Mouse (Mus musculus): ENCODE measurements around the gene Pomgnt1.

Pomgnt1 gene

DNA sequence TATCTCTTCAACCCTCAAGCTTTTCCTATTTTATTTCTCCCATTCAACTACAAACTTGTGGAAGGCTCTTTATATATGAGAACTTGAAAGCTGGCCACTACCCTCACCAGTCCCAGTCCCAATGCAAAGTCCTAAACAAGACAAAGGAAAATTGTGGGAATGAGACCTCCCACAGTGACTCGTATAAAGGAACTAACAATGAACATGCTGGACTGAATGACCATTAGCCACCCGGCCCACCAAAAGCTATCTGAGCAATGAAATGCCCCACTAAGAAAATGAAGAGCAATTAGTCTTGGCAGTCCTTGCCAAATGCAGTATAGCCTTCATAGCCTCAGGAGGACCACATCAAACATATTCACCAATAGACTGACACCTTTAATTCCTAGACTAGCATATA, 12.2 kb upstream of the Pomgnt1 start:
- no peak for DNase-seq (ENCODE audit: low read depth, low spot score)
- Histone ChIP-seq H3K36me3 (ENCODE audit: control insufficient read depth, insufficient read depth, low read length, poor library complexity, severe bottlenecking) (no peaks in the 10 kb centered on the region), H3K27me3 (ENCODE audit: control insufficient read depth, insufficient read depth, low read length, poor library complexity, severe bottlenecking) (no peaks in the 10 kb centered on the region)

- H3K27me3 ChIP-seq (ENCODE audit: control insufficient read depth, insufficient read depth, low read length, poor library complexity, severe bottlenecking) = no peaks in the 10 kb centered on the region
- H3K36me3 ChIP-seq (ENCODE audit: control insufficient read depth, insufficient read depth, low read length, poor library complexity, severe bottlenecking) = no peaks in the 10 kb centered on the region; the same call in 1 of the 2 replicates
- DNase-seq (ENCODE audit: low read depth, low spot score) = peak; percentile 12
Observed at GRCm38 (mm10) chr4:116122762-116123161, 878 bp upstream of the Pomgnt1 start.

- H3K27me3 ChIP-seq (ENCODE audit: control insufficient read depth, insufficient read depth, low read length, poor library complexity, severe bottlenecking) = no peaks in the 10 kb centered on the region
- no peaks in the 10 kb centered on the region; the same call in 1 of the 2 replicates for H3K36me3 ChIP-seq (ENCODE audit: control insufficient read depth, insufficient read depth, low read length, poor library complexity, severe bottlenecking)
- DNase-seq (ENCODE audit: low read depth, low spot score) = no peak
Observed at GRCm38 (mm10) chr4:116125803-116126386, 2.3 kb downstream of the Pomgnt1 start.

DNA sequence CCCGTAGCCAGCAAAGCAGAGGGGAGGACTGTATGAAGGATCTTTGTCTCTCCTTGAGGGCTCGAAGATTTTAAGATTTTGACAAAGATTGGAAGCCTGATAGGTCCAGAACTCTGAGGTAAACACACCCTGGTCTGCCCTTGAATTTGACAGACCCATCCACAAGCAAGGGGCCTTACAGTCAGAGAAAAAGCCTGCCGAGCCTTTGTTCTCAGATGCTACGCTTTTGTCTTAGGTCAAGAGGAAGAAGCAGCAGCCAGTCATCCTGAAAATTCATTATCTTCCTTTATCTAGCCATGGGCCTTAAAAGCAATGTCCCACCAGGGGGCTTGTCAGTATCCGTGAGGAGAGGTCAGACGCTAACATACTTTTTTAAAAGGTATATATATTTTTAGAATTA, 4.3 kb downstream of the Pomgnt1 start:
- no peaks in the 10 kb centered on the region for H3K27me3 ChIP-seq (ENCODE audit: control insufficient read depth, insufficient read depth, low read length, poor library complexity, severe bottlenecking)
- DNase-seq (ENCODE audit: low read depth, low spot score) = no peak
- H3K36me3 ChIP-seq (ENCODE audit: control insufficient read depth, insufficient read depth, low read length, poor library complexity, severe bottlenecking) = no peaks in the 10 kb centered on the region; the same call in 1 of the 2 replicates

DNA sequence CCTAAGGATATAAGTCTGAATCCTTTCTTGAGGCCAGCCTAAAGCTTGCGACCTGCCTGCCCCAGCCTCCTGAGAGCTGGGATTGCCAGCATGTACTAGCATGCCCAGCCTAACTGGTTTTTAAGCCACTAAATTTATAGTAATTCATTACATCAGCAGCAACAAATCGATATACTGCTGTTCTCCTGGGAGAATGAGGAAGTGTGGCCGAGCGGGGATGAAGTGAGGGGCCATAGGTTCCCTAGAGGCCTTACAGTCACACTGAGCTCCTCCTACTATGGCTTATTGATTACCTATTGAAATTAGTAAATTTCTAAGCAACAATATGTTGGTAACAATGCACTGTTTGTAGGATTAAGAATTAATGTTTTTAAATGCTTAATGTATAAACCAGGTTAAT, 9.5 kb downstream of the Pomgnt1 start:
- Histone ChIP-seq H3K27me3 (ENCODE audit: control insufficient read depth, insufficient read depth, low read length, poor library complexity, severe bottlenecking) (no peaks in the 10 kb centered on the region), H3K36me3 (ENCODE audit: control insufficient read depth, insufficient read depth, low read length, poor library complexity, severe bottlenecking) (no peaks in the 10 kb centered on the region)
- DNase-seq (ENCODE audit: low read depth, low spot score) = no peak

DNA sequence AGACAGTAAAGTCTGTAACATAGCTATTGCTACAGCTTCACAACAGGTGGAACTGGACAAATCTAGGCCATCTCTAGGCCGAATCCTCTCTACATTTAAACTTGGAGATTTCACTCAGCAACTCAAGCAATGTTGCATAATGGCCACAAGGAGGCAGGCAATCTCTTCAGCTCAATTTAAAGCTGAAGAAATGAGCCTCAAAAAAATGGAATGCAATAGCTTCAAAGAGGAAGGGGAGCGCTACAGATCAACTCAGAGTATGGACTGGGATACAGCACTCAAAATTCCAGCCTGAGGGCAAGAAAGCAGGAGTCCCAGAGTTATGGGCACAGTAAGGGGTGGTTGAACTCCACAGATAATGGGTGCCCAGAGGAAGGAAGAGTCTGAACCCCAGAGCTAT, 11.3 kb downstream of the Pomgnt1 start:
- H3K36me3 ChIP-seq (ENCODE audit: control insufficient read depth, insufficient read depth, low read length, poor library complexity, severe bottlenecking) = no peaks in the 10 kb centered on the region
- H3K27me3 ChIP-seq (ENCODE audit: control insufficient read depth, insufficient read depth, low read length, poor library complexity, severe bottlenecking) = no peaks in the 10 kb centered on the region
- peak; percentile 66 for DNase-seq (ENCODE audit: low read depth, low spot score)

DNA sequence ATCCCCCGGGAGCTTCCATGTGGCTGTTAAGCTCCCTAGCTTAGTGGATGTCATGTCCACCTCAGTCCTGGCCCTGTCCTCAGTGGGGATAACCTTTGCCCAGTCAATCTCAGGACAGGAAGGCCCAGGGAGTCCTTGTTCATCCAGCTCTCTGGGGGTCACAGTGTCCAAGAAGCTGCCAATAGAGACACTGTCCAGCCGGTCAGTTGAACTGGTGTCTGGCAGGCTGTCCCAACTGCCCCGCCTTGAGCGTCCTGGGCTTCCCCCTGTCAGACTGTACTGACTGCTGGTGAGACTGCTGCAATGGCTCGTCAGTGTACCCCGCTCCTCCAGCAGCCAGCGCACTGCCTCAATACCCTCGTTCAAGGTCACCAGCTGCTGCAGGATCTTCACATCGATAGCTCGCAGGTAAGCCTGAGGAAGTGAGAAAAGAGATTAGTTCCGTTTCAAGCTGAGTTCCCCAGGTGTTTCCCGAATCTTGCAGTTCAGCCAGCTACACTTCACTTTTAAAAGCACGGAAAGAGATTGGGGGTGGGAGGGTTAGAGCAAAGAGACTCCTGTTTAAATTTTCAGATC, 13.9 kb downstream of the Pomgnt1 start:
- Histone ChIP-seq H3K27me3 (ENCODE audit: control insufficient read depth, insufficient read depth, low read length, poor library complexity, severe bottlenecking) (no peaks in the 10 kb centered on the region), H3K36me3 (ENCODE audit: control insufficient read depth, insufficient read depth, low read length, poor library complexity, severe bottlenecking) (no peaks in the 10 kb centered on the region)
- peak; percentile 76 for DNase-seq (ENCODE audit: low read depth, low spot score)

- DNase-seq (ENCODE audit: low read depth, low spot score) = no peak
- H3K27me3 ChIP-seq (ENCODE audit: control insufficient read depth, insufficient read depth, low read length, poor library complexity, severe bottlenecking) = no peaks in the 10 kb centered on the region
- H3K36me3 ChIP-seq (ENCODE audit: control insufficient read depth, insufficient read depth, low read length, poor library complexity, severe bottlenecking) = no peaks in the 10 kb centered on the region
Observed at GRCm38 (mm10) chr4:116140801-116141574, 17.3 kb downstream of the Pomgnt1 start.

- Histone ChIP-seq H3K36me3 (ENCODE audit: control insufficient read depth, insufficient read depth, low read length, poor library complexity, severe bottlenecking) (no peaks in the 10 kb centered on the region), H3K27me3 (ENCODE audit: control insufficient read depth, insufficient read depth, low read length, poor library complexity, severe bottlenecking) (no peaks in the 10 kb centered on the region)
- DNase-seq (ENCODE audit: low read depth, low spot score) = no peak
Observed at GRCm38 (mm10) chr4:116141736-116142135, 18.1 kb downstream of the Pomgnt1 start.

DNA sequence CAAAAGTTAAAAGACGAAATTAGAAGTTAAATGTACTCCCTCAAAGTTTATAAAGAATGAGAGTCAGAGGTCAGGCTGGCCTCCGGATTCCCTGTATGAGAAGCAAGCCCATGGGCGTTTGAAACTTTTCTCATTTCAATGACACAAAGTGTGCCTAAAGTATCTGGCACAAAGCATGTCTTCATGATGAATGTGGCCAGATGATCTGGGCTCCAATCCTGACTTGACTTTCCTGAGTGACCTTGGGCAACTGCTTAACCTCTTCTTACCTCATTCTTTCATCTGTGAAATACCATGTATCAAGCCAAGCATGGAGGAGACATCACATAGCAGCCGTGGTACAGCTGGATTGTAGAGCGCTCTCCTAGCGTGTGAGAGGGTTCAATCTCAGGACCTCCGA, 18.6 kb downstream of the Pomgnt1 start:
- DNase-seq (ENCODE audit: low read depth, low spot score) = no peak
- Histone ChIP-seq H3K36me3 (ENCODE audit: control insufficient read depth, insufficient read depth, low read length, poor library complexity, severe bottlenecking) (no peaks in the 10 kb centered on the region), H3K27me3 (ENCODE audit: control insufficient read depth, insufficient read depth, low read length, poor library complexity, severe bottlenecking) (no peaks in the 10 kb centered on the region)

DNA sequence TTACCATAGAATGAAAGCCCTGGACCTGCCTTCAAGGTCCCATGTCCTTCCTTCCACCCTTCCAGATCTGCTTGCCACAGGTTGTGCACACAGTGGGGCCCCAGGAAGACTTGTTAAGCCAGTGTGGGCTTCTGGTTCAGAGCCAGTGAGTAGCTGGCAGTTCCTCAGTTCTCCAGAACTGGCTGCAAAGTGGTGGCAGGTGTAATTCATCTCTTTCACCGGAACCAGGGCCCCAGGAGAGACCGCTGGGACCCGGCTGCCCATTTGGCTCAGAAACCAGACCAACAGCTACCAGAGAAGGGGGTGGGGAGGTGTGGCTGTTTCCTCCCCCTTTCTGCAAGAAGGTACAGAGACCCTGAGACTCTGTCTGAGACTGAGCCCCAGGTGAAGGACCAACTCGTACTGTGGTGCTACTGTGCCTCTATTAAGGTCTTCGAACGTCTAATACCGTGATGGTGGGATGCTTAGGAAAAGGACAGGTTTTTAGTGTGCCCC, 19.7 kb downstream of the Pomgnt1 start:
- Histone ChIP-seq H3K27me3 (ENCODE audit: control insufficient read depth, insufficient read depth, low read length, poor library complexity, severe bottlenecking) (no peaks in the 10 kb centered on the region), H3K36me3 (ENCODE audit: control insufficient read depth, insufficient read depth, low read length, poor library complexity, severe bottlenecking) (no peaks in the 10 kb centered on the region)
- peak; percentile 31 for DNase-seq (ENCODE audit: low read depth, low spot score)

DNA sequence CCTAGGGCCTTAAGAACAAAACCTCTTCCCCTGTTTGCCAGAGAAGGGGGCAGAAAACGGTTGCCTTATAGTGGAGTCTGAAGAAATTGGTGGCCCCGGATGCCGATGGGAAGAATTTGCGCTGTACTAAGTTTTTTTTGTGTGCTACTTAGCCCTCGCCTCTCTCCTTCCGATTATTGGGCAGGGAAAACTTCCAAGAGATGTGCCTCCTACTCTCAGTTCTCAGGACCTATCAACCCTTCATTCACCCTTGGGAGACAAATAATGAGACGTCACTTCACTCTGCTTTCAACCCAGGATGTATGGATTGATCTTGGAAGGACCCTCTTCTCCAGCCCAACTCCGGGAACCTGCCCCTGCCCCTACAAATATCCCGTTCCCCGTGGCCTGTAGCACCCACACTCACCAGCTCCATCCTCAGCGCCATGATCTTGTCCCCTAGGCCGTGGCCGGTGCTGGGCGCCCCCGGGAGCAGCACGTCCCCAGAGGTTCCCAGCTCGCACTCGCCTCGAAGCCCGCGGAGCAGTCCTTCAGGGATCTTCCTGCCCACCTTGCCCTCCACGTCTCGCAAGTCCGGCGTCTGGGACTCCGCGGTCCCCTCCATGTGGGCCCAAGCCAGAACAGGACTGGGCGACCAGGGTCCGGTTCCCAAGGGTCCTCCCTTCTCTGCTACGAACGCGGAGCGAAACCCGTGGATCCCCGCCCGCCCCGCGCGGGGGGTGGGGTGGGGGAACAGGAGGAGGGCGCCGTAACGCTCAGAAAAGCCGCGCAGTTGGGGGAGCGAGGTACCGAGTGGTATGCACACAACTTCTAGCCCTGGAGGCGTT, 20.5 kb downstream of the Pomgnt1 start:
- Histone ChIP-seq H3K36me3 (ENCODE audit: control insufficient read depth, insufficient read depth, low read length, poor library complexity, severe bottlenecking) (no peaks in the 10 kb centered on the region), H3K27me3 (ENCODE audit: control insufficient read depth, insufficient read depth, low read length, poor library complexity, severe bottlenecking) (no peaks in the 10 kb centered on the region)
- peak; percentile 49 for DNase-seq (ENCODE audit: low read depth, low spot score)

DNA sequence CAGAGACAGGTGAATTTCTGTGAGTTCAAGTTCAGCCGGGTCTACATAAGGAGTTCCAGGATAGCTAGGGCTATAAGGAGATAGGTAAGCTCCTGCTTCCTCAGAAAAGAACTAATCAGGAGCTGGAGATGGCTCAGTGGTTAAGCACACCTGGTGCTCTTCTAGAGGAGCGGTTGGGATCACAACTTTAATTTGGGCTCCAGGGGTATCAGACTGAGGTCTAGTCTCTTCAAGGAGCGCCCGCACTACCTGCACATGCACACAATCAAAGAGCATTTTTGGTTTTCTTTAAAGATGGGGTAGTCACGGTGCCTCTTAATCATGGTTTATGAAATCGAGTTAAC, 26.1 kb downstream of the Pomgnt1 start:
- peaks cover 3% of the 10 kb centered on the region for H3K36me3 ChIP-seq (ENCODE audit: control insufficient read depth, insufficient read depth, low read length, poor library complexity, severe bottlenecking)
- DNase-seq (ENCODE audit: low read depth, low spot score) = no peak

DNA sequence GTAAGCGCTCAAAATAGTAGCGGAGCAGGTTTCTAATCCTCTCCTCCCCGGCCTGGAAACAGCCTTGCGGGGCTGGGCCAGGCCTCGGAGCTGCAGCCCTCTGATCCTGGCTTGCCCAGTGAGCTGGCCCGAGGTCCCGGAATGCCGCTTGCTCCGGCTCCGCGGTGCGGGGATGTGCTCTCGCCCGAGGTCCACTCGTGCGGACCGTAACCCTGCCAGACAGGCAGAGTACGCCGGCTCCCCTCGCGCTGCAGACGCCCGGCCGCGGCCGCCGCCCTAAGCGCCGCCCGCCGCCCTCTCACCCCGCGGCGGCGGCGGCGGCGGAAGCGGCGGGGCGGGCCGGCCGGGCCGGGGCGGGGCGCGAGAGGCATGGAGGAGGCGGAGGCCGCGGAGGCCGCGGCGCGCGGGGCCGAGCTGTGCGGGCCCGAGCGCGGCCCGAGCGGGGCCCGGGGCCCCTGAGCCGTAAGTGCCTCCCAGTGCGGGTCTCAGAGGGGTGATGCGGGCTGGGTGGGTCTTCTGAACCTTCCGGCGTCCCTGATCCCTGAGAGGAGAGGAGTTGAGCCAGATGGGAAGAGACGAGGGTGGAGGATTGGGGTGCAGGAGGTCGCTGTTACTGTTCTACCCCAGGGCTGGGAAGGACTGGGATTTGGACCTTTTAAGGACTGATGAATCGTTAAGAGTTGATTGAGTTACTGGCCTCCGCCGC, 26.7 kb downstream of the Pomgnt1 start:
- DNase-seq (ENCODE audit: low read depth, low spot score) = peak; percentile 54
- H3K27me3 ChIP-seq (ENCODE audit: control insufficient read depth, insufficient read depth, low read length, poor library complexity, severe bottlenecking) = no peaks in the 10 kb centered on the region
- H3K36me3 ChIP-seq (ENCODE audit: control insufficient read depth, insufficient read depth, low read length, poor library complexity, severe bottlenecking) = peaks cover 7% of the 10 kb centered on the region

More for the DNA sequence above, 26.1 kb downstream of the Pomgnt1 start:
- no peaks in the 10 kb centered on the region for H3K27me3 ChIP-seq (ENCODE audit: control insufficient read depth, insufficient read depth, low read length, poor library complexity, severe bottlenecking)

Measured in splenic B cell, adult 2 months (primary cell).